1 mouse cellular context compared by ENCODE assay signal in the genomic region with DNA sequence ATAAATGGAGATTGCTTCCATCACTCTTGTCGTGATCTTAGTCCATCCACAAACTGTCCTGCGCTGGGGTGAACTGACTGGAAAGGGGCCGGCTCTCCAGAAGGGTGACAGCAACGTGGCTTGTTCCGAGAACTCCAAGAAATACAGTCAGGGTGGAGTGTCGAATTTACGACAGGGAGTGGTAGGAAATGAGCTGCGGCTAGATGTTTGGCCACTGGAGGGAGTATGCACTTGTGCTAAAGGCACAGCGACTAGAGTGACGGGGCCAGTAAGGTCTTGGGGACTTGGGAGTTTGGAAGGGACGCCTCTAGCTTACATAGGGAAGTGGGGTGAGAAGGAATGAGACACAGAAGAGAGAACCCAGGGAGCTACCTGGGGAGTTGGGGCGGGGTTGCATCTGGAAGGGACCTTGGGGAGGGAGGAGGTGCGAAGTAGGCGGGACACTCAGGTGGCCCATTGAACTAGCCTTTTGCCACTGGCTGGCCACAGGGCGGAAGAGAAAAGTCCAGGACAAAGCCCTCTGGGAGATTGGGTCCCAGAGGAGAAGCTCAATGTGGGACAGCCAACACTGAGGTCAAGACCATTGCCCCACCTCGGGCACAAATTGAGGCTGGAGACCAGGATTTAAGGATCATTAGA.
A peak's percentile ranks its signal among the peaks of the same experiment; 100 is the strongest.
TF ChIP-seq lines count a peak whose summit lies in the region.

Gene Gmfg (plus strand): TSS at position 516 of the 639 bp plus-strand sequence.

TF ChIP-seq in CH12.LX, 34 proteins besides CTCF, POLR2A, EP300 and RAD21 (continued from another document):
- TF ChIP-seq IRF4 (IDR thresholded peaks at IDR 0.05; ENCODE audit: low read depth, low read length) (peak; percentile 32; the same call in 1 of the 2 replicates), ELF1 (IDR thresholded peaks at IDR 0.05; ENCODE audit: low read depth, low read length) (peak; percentile 28; the same call in 1 of the 2 replicates), SIN3A (IDR thresholded peaks at IDR 0.05; ENCODE audit: low read length) (peak; percentile 75), PAX5 (IDR thresholded peaks at IDR 0.05; ENCODE audit: low read length) (no peak), HCFC1 (IDR thresholded peaks at IDR 0.05; ENCODE audit: low read depth, low read length) (no peak), E2F4 (IDR thresholded peaks at IDR 0.05; ENCODE audit: insufficient replicate concordance, low read depth, low read length) (no peak), MAZ (IDR thresholded peaks at IDR 0.05; ENCODE audit: low read depth, low read length) (0 out of 2 replicates have a peak, but pooled peaks have one; percentile 58), CHD2 (IDR thresholded peaks at IDR 0.05; ENCODE audit: low read length) (no peak), UBTF (IDR thresholded peaks at IDR 0.05; ENCODE audit: low read depth, low read length) (no peak), GABPA (IDR thresholded peaks at IDR 0.05; ENCODE audit: insufficient replicate concordance, low read depth, low read length) (no peak), ZNF384 (IDR thresholded peaks at IDR 0.05; ENCODE audit: low read depth, low read length) (no peak), MAX (IDR thresholded peaks at IDR 0.05; ENCODE audit: low read length) (peak; percentile 36; the same call in 1 of the 2 replicates), TCF12 (IDR thresholded peaks at IDR 0.05; ENCODE audit: low read depth, low read length) (no peak), POLR2AphosphoS2 (IDR thresholded peaks at IDR 0.05; ENCODE audit: low read depth, low read length) (no peak), MEF2A (IDR thresholded peaks at IDR 0.05; ENCODE audit: borderline replicate concordance, low read depth, low read length) (no peak; the same call in 1 of the 2 replicates), NRF1 (IDR thresholded peaks at IDR 0.05; ENCODE audit: low read depth, low read length) (0 out of 2 replicates have a peak, but pooled peaks have one; percentile 12), SMC3 (IDR thresholded peaks at IDR 0.05; ENCODE audit: low read depth, low read length) (peak; percentile 82), RCOR1 (conservative IDR thresholded peaks at IDR 0.05; ENCODE audit: low read depth, low read length) (0 out of 2 replicates have a peak, but pooled peaks have one; percentile 52), MYC (IDR thresholded peaks at IDR 0.05; ENCODE audit: low read depth, low read length) (no peak)
